15 mouse cellular contexts compared by ENCODE assay signal in genomic region chr2:84783840-84784566, GRCm38 (mm10). TPM values are rescaled to one million over a fixed set of nuclear protein-coding genes. Genes with fewer than 3 reads are reported as not detected.
DNase-seq lines count a peak whose midpoint lies in the region; ATAC-seq and TF ChIP-seq lines count a peak whose summit lies in the region.
"Had no signal": no experiment of that assay in that cellular context is flagged by ENCODE, and none has a peak within 500 bp of the region (broad histone marks: within the 10 kb centered on the region; RNA-seq: fewer than 3 reads in every experiment).

No protein-coding gene starts in this region.

- H3K4me1 ChIP-seq in lung, embryonic 14.5 days (ENCODE audit: insufficient read depth), result no peaks in the 10 kb centered on the region
- peaks cover 1% of the 10 kb centered on the region; the same call in 1 of the 2 replicates for H3K4me1 ChIP-seq in heart, adult 2 months (ENCODE audit: control insufficient read depth, insufficient read depth, low read length)
- H3K4me1 ChIP-seq in intestine, embryonic 16.5 days (ENCODE audit: control insufficient read depth, insufficient read depth, low read length), result peaks cover 7% of the 10 kb centered on the region; the same call in 1 of the 2 replicates
- peaks cover 5% of the 10 kb centered on the region for H3K4me1 ChIP-seq in small intestine, adult 2 months (ENCODE audit: control insufficient read depth, insufficient read depth, insufficient read length, low read length)
- no peaks in the 10 kb centered on the region for H3K4me1 ChIP-seq in hindbrain, embryonic 14.5 days (replicated peaks; ENCODE audit: control insufficient read depth, insufficient read depth, low read length)
- H3K4me1 ChIP-seq: hindbrain, embryonic 12.5 days; neural tube, embryonic 12.5 days had no signal

- no peak for TF ChIP-seq CTCF in lung, embryonic 14.5 days (IDR thresholded peaks at IDR 0.05; ENCODE audit: low read depth)
- TF ChIP-seq CTCF in heart, adult 2 months (IDR thresholded peaks at IDR 0.05), result no peak
- TF ChIP-seq CTCF in small intestine, adult 2 months (IDR thresholded peaks at IDR 0.05; ENCODE audit: extremely low read depth, insufficient read length, insufficient replicate concordance, low read depth, low read length), result no peak

- TF ChIP-seq EP300 in heart, adult 2 months (IDR thresholded peaks at IDR 0.05; ENCODE audit: insufficient read depth, low read depth, low read length), result 0 out of 2 replicates have a peak, but pooled peaks have one; percentile 19

- H3K4me3 ChIP-seq in lung, embryonic 14.5 days (ENCODE audit: low read depth, low read length), result no peak overlapping the region
- H3K4me3 ChIP-seq in heart, adult 2 months, result no peak overlapping the region
- no peak overlapping the region for H3K4me3 ChIP-seq in intestine, embryonic 16.5 days (ENCODE audit: low read length)
- H3K4me3 ChIP-seq in small intestine, adult 2 months (ENCODE audit: low read depth, low read length), result no peak overlapping the region
- H3K4me3 ChIP-seq in hindbrain, embryonic 14.5 days (replicated peaks; ENCODE audit: low read length), result no peak overlapping the region
- H3K4me3 ChIP-seq: hindbrain, embryonic 12.5 days; neural tube, embryonic 12.5 days had no signal

- no peaks in the 10 kb centered on the region for H3K9me3 ChIP-seq in lung, embryonic 14.5 days (ENCODE audit: low read depth, low read length)
- no peaks in the 10 kb centered on the region for H3K9me3 ChIP-seq in intestine, embryonic 16.5 days (ENCODE audit: control insufficient read depth, low read length)
- no peaks in the 10 kb centered on the region for H3K9me3 ChIP-seq in hindbrain, embryonic 14.5 days (ENCODE audit: control insufficient read depth, low read length)
- H3K9me3 ChIP-seq: hindbrain, embryonic 12.5 days; neural tube, embryonic 12.5 days had no signal

- H3K79me2 ChIP-seq in heart, adult 2 months (replicated peaks; ENCODE audit: control insufficient read depth, insufficient read depth, low read length), result no peaks in the 10 kb centered on the region

- WGBS in lung, embryonic 14.5 days, result 44% methylated on average over 3 of the region's 3 CpGs
- whole genome bisulfite sequencing in heart, adult 2 months, result 33% methylated on average over 3 of the region's 3 CpGs
- WGBS in intestine, embryonic 16.5 days, result 50% methylated on average over 3 of the region's 3 CpGs
- WGBS in small intestine, adult 2 months, result 71% methylated on average over 3 of the region's 3 CpGs
- 88% methylated on average over 3 of the region's 3 CpGs for WGBS in hindbrain, embryonic 14.5 days

- H3K4me2 ChIP-seq in lung, embryonic 14.5 days, result no peak overlapping the region
- H3K4me2 ChIP-seq in intestine, embryonic 16.5 days (ENCODE audit: low read depth, low read length), result no peak overlapping the region
- no peak overlapping the region for H3K4me2 ChIP-seq in hindbrain, embryonic 14.5 days (replicated peaks)
- H3K4me2 ChIP-seq: hindbrain, embryonic 12.5 days; neural tube, embryonic 12.5 days had no signal

- no peaks in the 10 kb centered on the region for H3K36me3 ChIP-seq in lung, embryonic 14.5 days (ENCODE audit: insufficient read depth)
- H3K36me3 ChIP-seq in heart, adult 2 months (ENCODE audit: control insufficient read depth, insufficient read depth, low read length), result 0 out of 2 replicates have a peak, but pooled peaks cover 2% of the 10 kb centered on the region
- H3K36me3 ChIP-seq in intestine, embryonic 16.5 days (ENCODE audit: control insufficient read depth, insufficient read depth, low read length), result no peaks in the 10 kb centered on the region
- no peaks in the 10 kb centered on the region for H3K36me3 ChIP-seq in small intestine, adult 2 months (ENCODE audit: control insufficient read depth, insufficient read depth, low read length)
- H3K36me3 ChIP-seq in hindbrain, embryonic 14.5 days (replicated peaks; ENCODE audit: control insufficient read depth, insufficient read depth), result no peaks in the 10 kb centered on the region
- H3K36me3 ChIP-seq: hindbrain, embryonic 12.5 days; neural tube, embryonic 12.5 days had no signal

- DNase-seq in lung, embryonic 14.5 days, result peak; percentile 66
- no peak for DNase-seq in lung, postnatal 25 days (ENCODE audit: low spot score)
- peak in 1 of 2 experiments; percentile 48 for DNase-seq in heart, adult 2 months
- no peak for DNase-seq in right cerebral cortex, adult 18-20 months
- DNase-seq in layer of hippocampus, adult 18-20 months (ENCODE audit: low spot score in 2 of 2), result no peak
- no peak for DNase-seq in hindbrain, embryonic 14.5 days (ENCODE audit: low spot score)
- DNase-seq: right cerebral cortex, postnatal 14 days; thymus, adult 2 months had no signal

- TF ChIP-seq POLR2A in heart, adult 2 months (IDR thresholded peaks at IDR 0.05; ENCODE audit: insufficient read depth, low read depth, low read length), result no peak
- no peak for TF ChIP-seq POLR2A in small intestine, adult 2 months (IDR thresholded peaks at IDR 0.05; ENCODE audit: low read depth, low read length)

- peak; percentile 78 for ATAC-seq in lung, embryonic 14.5 days (ENCODE audit: insufficient read depth)
- ATAC-seq in intestine, embryonic 16.5 days, result peak; percentile 81
- ATAC-seq in hindbrain, embryonic 14.5 days (ENCODE audit: low FRiP score), result no peak
- ATAC-seq: forebrain, embryonic 16.5 days had no signal

- no peaks in the 10 kb centered on the region for H3K27me3 ChIP-seq in lung, embryonic 14.5 days (ENCODE audit: insufficient read depth, low read length)
- no peaks in the 10 kb centered on the region for H3K27me3 ChIP-seq in heart, adult 2 months (ENCODE audit: control insufficient read depth, insufficient read depth, low read length)
- H3K27me3 ChIP-seq in intestine, embryonic 16.5 days (replicated peaks; ENCODE audit: control insufficient read depth, insufficient read depth, low read length), result no peaks in the 10 kb centered on the region
- no peaks in the 10 kb centered on the region for H3K27me3 ChIP-seq in small intestine, adult 2 months (ENCODE audit: control insufficient read depth, insufficient read depth, low read length)
- no peaks in the 10 kb centered on the region for H3K27me3 ChIP-seq in hindbrain, embryonic 14.5 days (ENCODE audit: control insufficient read depth, insufficient read depth, low read length)
- H3K27me3 ChIP-seq: hindbrain, embryonic 12.5 days; neural tube, embryonic 12.5 days had no signal

- H3K27ac ChIP-seq in lung, embryonic 14.5 days (ENCODE audit: low read depth), result 0 out of 2 replicates have a peak overlapping the region, but pooled peaks have one; percentile 47
- H3K27ac ChIP-seq in heart, adult 2 months, result peak overlapping the region; percentile 40
- peak overlapping the region; percentile 73 for H3K27ac ChIP-seq in intestine, embryonic 16.5 days (ENCODE audit: low read length)
- peak overlapping the region; percentile 31; the same call in 1 of the 2 replicates for H3K27ac ChIP-seq in small intestine, adult 2 months (ENCODE audit: insufficient read depth, low read depth, low read length)
- no peak overlapping the region for H3K27ac ChIP-seq in hindbrain, embryonic 14.5 days
- H3K27ac ChIP-seq: hindbrain, embryonic 12.5 days; neural tube, embryonic 12.5 days had no signal

- intact Hi-C loops in heart, adult 2 months (cut with DNase I), result no loop called here

- no peak overlapping the region for H3K9ac ChIP-seq in lung, embryonic 14.5 days
- H3K9ac ChIP-seq in heart, adult 2 months (ENCODE audit: low read depth, low read length), result no peak overlapping the region
- no peak overlapping the region for H3K9ac ChIP-seq in intestine, embryonic 16.5 days (ENCODE audit: low read depth, low read length)
- no peak overlapping the region for H3K9ac ChIP-seq in hindbrain, embryonic 14.5 days
- H3K9ac ChIP-seq: hindbrain, embryonic 12.5 days; neural tube, embryonic 12.5 days had no signal

RNA-seq across cellular contexts. Expression of gene Serping1, which starts 8.8 kb away (rescaled TPM):
- polyA plus RNA-seq in lung, embryonic 14.5 days (2014; fragmentation: Nextera tagmentation; extraction: Ambion mirVana), result 65.4 and 70.3 TPM in 2 replicates
- 10 to 100 TPM; 79.7 to 81.5 TPM for total RNA-seq in heart, adult 2 months (2021)
- 268 and 301 TPM in 2 replicates for polyA plus RNA-seq in heart, adult 2 months (2012; rRNA removed)
- polyA plus RNA-seq in intestine, embryonic 16.5 days (2015; fragmentation: Nextera tagmentation; extraction: Ambion mirVana), result 62.5 and 62.6 TPM in 2 replicates
- 66.5 and 97.6 TPM in 2 replicates for polyA plus RNA-seq in small intestine, adult 2 months (2012; rRNA removed)
- total RNA-seq in layer of hippocampus, adult 18-20 months (2021), result 1 to 10 TPM; 5.9 to 7.5 TPM
- polyA plus RNA-seq in hindbrain, embryonic 14.5 days (2014; fragmentation: Nextera tagmentation; extraction: Ambion mirVana), result 36.2 and 36.3 TPM in 2 replicates
- total RNA-seq: megakaryocyte progenitor cell, adult 5-6 weeks had no signal

RNA-seq across cellular contexts. Expression of gene Ube2l6, which starts 14.6 kb away (rescaled TPM):
- 39.1 and 40.0 TPM in 2 replicates for polyA plus RNA-seq in lung, embryonic 14.5 days (2014; fragmentation: Nextera tagmentation; extraction: Ambion mirVana)
- 100 to 1,000 TPM in 1 of 2 experiments, 10 to 100 TPM in 1; 26.5 to 109 TPM for total RNA-seq in heart, adult 2 months (2021)
- 42.0 and 131 TPM in 2 replicates for polyA plus RNA-seq in heart, adult 2 months (2012; rRNA removed)
- 47.5 and 49.9 TPM in 2 replicates for polyA plus RNA-seq in intestine, embryonic 16.5 days (2015; fragmentation: Nextera tagmentation; extraction: Ambion mirVana)
- 28.6 and 85.7 TPM in 2 replicates for polyA plus RNA-seq in small intestine, adult 2 months (2012; rRNA removed)
- 1 to 10 TPM; 4.8 to 5.9 TPM for total RNA-seq in layer of hippocampus, adult 18-20 months (2021)
- 18.6 and 24.0 TPM in 2 replicates for polyA plus RNA-seq in hindbrain, embryonic 14.5 days (2014; fragmentation: Nextera tagmentation; extraction: Ambion mirVana)

RNA-seq across cellular contexts. Expression of gene Smtnl1, which starts 38.4 kb away (rescaled TPM):
- polyA plus RNA-seq in lung, embryonic 14.5 days (2014; fragmentation: Nextera tagmentation; extraction: Ambion mirVana), result 0.11 and 0.24 TPM in 2 replicates
- total RNA-seq in heart, adult 2 months (2021), result not detected
- not detected in 2 replicates for polyA plus RNA-seq in heart, adult 2 months (2012; rRNA removed)
- 0.10 and 0.17 TPM in 2 replicates for polyA plus RNA-seq in intestine, embryonic 16.5 days (2015; fragmentation: Nextera tagmentation; extraction: Ambion mirVana)
- polyA plus RNA-seq in small intestine, adult 2 months (2012; rRNA removed), result 0.06 TPM in 1 of 2 replicates, not detected in the other
- total RNA-seq in layer of hippocampus, adult 18-20 months (2021), result not detected
- not detected in 2 replicates for polyA plus RNA-seq in hindbrain, embryonic 14.5 days (2014; fragmentation: Nextera tagmentation; extraction: Ambion mirVana)
- total RNA-seq: left cerebral cortex, adult 8-10 months; megakaryocyte progenitor cell, adult 5-6 weeks had no signal
- polyA plus RNA-seq: forebrain, embryonic 16.5 days; hindbrain, embryonic 12.5 days; neural tube, embryonic 12.5 days had no signal

RNA-seq across cellular contexts. Expression of gene Gm19426, which starts 40.5 kb away (rescaled TPM):
- 4.7 and 4.9 TPM in 2 replicates for polyA plus RNA-seq in lung, embryonic 14.5 days (2014; fragmentation: Nextera tagmentation; extraction: Ambion mirVana)
- total RNA-seq in heart, adult 2 months (2021), result 1 to 10 TPM; 1.8 to 2.0 TPM
- 1.5 and 1.7 TPM in 2 replicates for polyA plus RNA-seq in heart, adult 2 months (2012; rRNA removed)
- 5.1 and 5.4 TPM in 2 replicates for polyA plus RNA-seq in intestine, embryonic 16.5 days (2015; fragmentation: Nextera tagmentation; extraction: Ambion mirVana)
- polyA plus RNA-seq in small intestine, adult 2 months (2012; rRNA removed), result 0.18 and 0.25 TPM in 2 replicates
- 1 to 10 TPM; 1.9 to 2.5 TPM for total RNA-seq in layer of hippocampus, adult 18-20 months (2021)
- 2.9 and 3.4 TPM in 2 replicates for polyA plus RNA-seq in hindbrain, embryonic 14.5 days (2014; fragmentation: Nextera tagmentation; extraction: Ambion mirVana)

RNA-seq across cellular contexts. Expression of gene Timm10, which starts 42.8 kb away (rescaled TPM):
- polyA plus RNA-seq in lung, embryonic 14.5 days (2014; fragmentation: Nextera tagmentation; extraction: Ambion mirVana), result 55.4 and 58.7 TPM in 2 replicates
- 100 to 1,000 TPM; 106 to 129 TPM for total RNA-seq in heart, adult 2 months (2021)
- 123 and 136 TPM in 2 replicates for polyA plus RNA-seq in heart, adult 2 months (2012; rRNA removed)
- polyA plus RNA-seq in intestine, embryonic 16.5 days (2015; fragmentation: Nextera tagmentation; extraction: Ambion mirVana), result 59.7 and 61.5 TPM in 2 replicates
- polyA plus RNA-seq in small intestine, adult 2 months (2012; rRNA removed), result 28.6 and 32.0 TPM in 2 replicates
- total RNA-seq in layer of hippocampus, adult 18-20 months (2021), result 10 to 100 TPM; 52.0 to 57.7 TPM
- 75.8 and 83.3 TPM in 2 replicates for polyA plus RNA-seq in hindbrain, embryonic 14.5 days (2014; fragmentation: Nextera tagmentation; extraction: Ambion mirVana)
